8 mouse cellular contexts compared by ENCODE assay signal in the genomic region with DNA sequence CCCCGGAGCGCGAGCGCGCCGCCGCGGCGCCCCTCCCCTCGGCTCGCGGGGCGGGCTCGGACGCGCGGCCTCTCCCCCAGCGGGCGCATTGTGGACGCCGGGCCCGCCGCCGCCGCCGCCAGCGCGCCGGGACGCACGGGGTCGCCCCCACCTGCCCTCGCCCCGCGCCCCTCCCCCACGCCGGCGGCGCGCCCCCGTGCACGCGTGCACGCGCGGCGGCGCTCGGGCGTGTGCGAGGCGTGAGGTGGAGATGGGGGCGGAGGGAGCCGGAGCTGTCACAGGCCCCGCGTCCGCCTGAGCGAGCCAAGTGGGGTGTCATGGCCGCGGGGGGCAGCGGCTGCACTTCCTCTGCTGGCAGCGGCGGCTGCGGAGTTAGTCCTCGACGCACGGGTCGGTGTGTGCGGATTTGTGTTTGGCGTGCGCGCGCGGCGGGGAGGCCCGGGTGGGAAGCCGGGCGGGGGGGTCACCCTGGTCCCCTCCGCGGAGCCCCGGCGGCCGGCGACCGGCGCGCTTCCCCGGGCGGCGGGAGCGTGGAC. TPM values are rescaled to one million over a fixed set of nuclear protein-coding genes. Genes with fewer than 3 reads are reported as not detected.
DNase-seq lines count a peak whose midpoint lies in the region; ATAC-seq and TF ChIP-seq lines count a peak whose summit lies in the region.

No protein-coding gene starts in this region.

- DNase-seq in c-Kit-positive CD71-negative TER-119-negative erythroid progenitor cells, embryonic 14.5 days (ENCODE audit: low read depth): peak; percentile 38
- DNase-seq in forebrain, embryonic 11.5 days (ENCODE audit: low spot score): no peak
- peak; percentile 81 to 83 for DNase-seq in heart, postnatal 10 days
- DNase-seq in kidney, postnatal 4 days: peak; percentile 79 to 89
- DNase-seq in testis, postnatal 14 days (ENCODE audit: low spot score): peak; percentile 82

- H3K36me3 ChIP-seq in E14TG2a.4 (ENCODE audit: insufficient read depth, low read length): peaks cover 3% of the 10 kb centered on the region; the same call in 1 of the 2 replicates
- H3K36me3 ChIP-seq in forebrain, embryonic 11.5 days (ENCODE audit: control insufficient read depth, insufficient read depth, low read length): no peaks in the 10 kb centered on the region
- H3K36me3 ChIP-seq in liver, embryonic 16.5 days (ENCODE audit: control insufficient read depth, insufficient read depth): no peaks in the 10 kb centered on the region
- no peaks in the 10 kb centered on the region for H3K36me3 ChIP-seq in neural tube, embryonic 12.5 days

- peak overlapping the region; percentile 98 for H3K27ac ChIP-seq in forebrain, embryonic 11.5 days (ENCODE audit: low read depth, low read length)
- H3K27ac ChIP-seq in liver, embryonic 16.5 days (ENCODE audit: low read length): peak overlapping the region; percentile 99
- peak overlapping the region; percentile 98 for H3K27ac ChIP-seq in neural tube, embryonic 12.5 days

- ATAC-seq in forebrain, embryonic 11.5 days (replicated peaks; ENCODE audit: low FRiP score): peak; percentile 77
- peak; percentile 76 for ATAC-seq in liver, embryonic 16.5 days (ENCODE audit: low read depth)
- ATAC-seq in neural tube, embryonic 12.5 days (ENCODE audit: low FRiP score, low read depth): peak; percentile 87

- H3K4me1 ChIP-seq in E14TG2a.4 (replicated peaks; ENCODE audit: low read depth, low read length): peaks cover 55% of the 10 kb centered on the region
- peaks cover 2% of the 10 kb centered on the region; the same call in 1 of the 2 replicates for H3K4me1 ChIP-seq in forebrain, embryonic 11.5 days (replicated peaks; ENCODE audit: control insufficient read depth, insufficient read depth, low read length)
- peaks cover 14% of the 10 kb centered on the region for H3K4me1 ChIP-seq in liver, embryonic 16.5 days (ENCODE audit: control insufficient read depth, low read depth, low read length)
- peaks cover 17% of the 10 kb centered on the region for H3K4me1 ChIP-seq in neural tube, embryonic 12.5 days

- H3K9me3 ChIP-seq in E14TG2a.4 (ENCODE audit: low read length): no peaks in the 10 kb centered on the region
- H3K9me3 ChIP-seq in forebrain, embryonic 11.5 days (ENCODE audit: control insufficient read depth, low read length): no peaks in the 10 kb centered on the region
- H3K9me3 ChIP-seq in liver, embryonic 16.5 days (replicated peaks; ENCODE audit: control insufficient read depth, low read length): no peaks in the 10 kb centered on the region
- H3K9me3 ChIP-seq in neural tube, embryonic 12.5 days: no peaks in the 10 kb centered on the region

- H3K4me3 ChIP-seq in E14TG2a.4 (replicated peaks; ENCODE audit: low read length): peak overlapping the region; percentile 86
- peak overlapping the region; percentile 97 for H3K4me3 ChIP-seq in forebrain, embryonic 11.5 days (ENCODE audit: low read depth, low read length)
- peak overlapping the region; percentile 97 for H3K4me3 ChIP-seq in liver, embryonic 16.5 days (ENCODE audit: low read depth, low read length)
- peak overlapping the region; percentile 94 for H3K4me3 ChIP-seq in neural tube, embryonic 12.5 days

- TF ChIP-seq CTCF in E14TG2a.4 (conservative IDR thresholded peaks at IDR 0.05; ENCODE audit: low read length): no peak

- WGBS in forebrain, embryonic 11.5 days: 1% methylated on average over 50 of the region's 91 CpGs
- under 1% methylated on average over 49 of the region's 91 CpGs for WGBS in liver, embryonic 16.5 days (ENCODE audit: insufficient replicate concordance)
- 1% methylated on average over 89 of the region's 91 CpGs for WGBS in neural tube, embryonic 12.5 days

- H3K4me2 ChIP-seq in forebrain, embryonic 11.5 days (ENCODE audit: low read depth, low read length, severe bottlenecking): peak overlapping the region; percentile 75
- H3K4me2 ChIP-seq in liver, embryonic 16.5 days (ENCODE audit: low read depth, low read length): peak overlapping the region; percentile 91
- peak overlapping the region; percentile 72 for H3K4me2 ChIP-seq in neural tube, embryonic 12.5 days (replicated peaks)

- peak overlapping the region; percentile 93 for H3K9ac ChIP-seq in forebrain, embryonic 11.5 days (ENCODE audit: low read length)
- H3K9ac ChIP-seq in liver, embryonic 16.5 days (ENCODE audit: low read depth, low read length): peak overlapping the region; percentile 98
- peak overlapping the region; percentile 94 for H3K9ac ChIP-seq in neural tube, embryonic 12.5 days

- intact Hi-C loops in heart, postnatal 10 days (cut with DNase I): no loop called here

- no peaks in the 10 kb centered on the region for H3K27me3 ChIP-seq in E14TG2a.4 (ENCODE audit: insufficient read depth, low read length)
- no peaks in the 10 kb centered on the region for H3K27me3 ChIP-seq in forebrain, embryonic 11.5 days (ENCODE audit: control insufficient read depth, insufficient read depth, low read length)
- no peaks in the 10 kb centered on the region for H3K27me3 ChIP-seq in liver, embryonic 16.5 days (ENCODE audit: control insufficient read depth, insufficient read depth, low read depth, low read length)
- H3K27me3 ChIP-seq in neural tube, embryonic 12.5 days (replicated peaks): no peaks in the 10 kb centered on the region

RNA-seq across cellular contexts. Expression of a gene that starts 0.5 kb away (rescaled TPM):
- polyA plus RNA-seq in forebrain, embryonic 11.5 days (2014; fragmentation: Nextera tagmentation; extraction: Ambion mirVana): 28.2 and 30.3 TPM in 2 replicates
- total RNA-seq in heart, postnatal 10 days (2021): 10 to 100 TPM; 13.7 to 13.8 TPM
- 6.3 and 6.9 TPM in 2 replicates for polyA plus RNA-seq in liver, embryonic 16.5 days (2015; fragmentation: Nextera tagmentation; extraction: Ambion mirVana)
- 36.3 and 36.6 TPM in 2 replicates for polyA plus RNA-seq in neural tube, embryonic 12.5 days (2016; fragmentation: Nextera tagmentation; extraction: Ambion mirVana)
